Mouse (Mus musculus) heart, embryonic 12.5 days (tissue): Measurements from ENCODE around the gene Actr2. TPM values are rescaled to one million over a fixed set of nuclear protein-coding genes. Genes with fewer than 3 reads are reported as not detected.

ENCODE experiments used
- ATAC-seq: fragments of 200-750 bp; cut with Nextera tagmentation; 2 replicates; pipeline ENCODE4 v1.8.0; 2017; ENCODE audit warnings: moderate TSS enrichment, moderate library complexity; ENCODE audit not compliant: insufficient number of reproducible peaks, low FRiP score
- H3K27ac ChIP-seq: fragments of 300-500 bp; sonication (generic); 2 replicates; pipeline ENCODE4 v1.5.1; 2016; ENCODE audit warnings: mild to moderate bottlenecking, moderate library complexity; ENCODE audit not compliant: poor library complexity, severe bottlenecking
- H3K27me3 ChIP-seq: fragments of 300-500 bp; sonication (generic); replicated peaks from 2 replicates; pipeline ENCODE4 v1.6.1; 2016; ENCODE audit warnings: mild to moderate bottlenecking, moderate library complexity
- H3K36me3 ChIP-seq: fragments of 300-500 bp; sonication (generic); 2 replicates; pipeline ENCODE4 v1.6.1; 2016; ENCODE audit warnings: mild to moderate bottlenecking, moderate library complexity
- H3K4me1 ChIP-seq: fragments of 300-500 bp; sonication (generic); replicated peaks from 2 replicates; pipeline ENCODE4 v1.6.1; 2016; ENCODE audit warnings: mild to moderate bottlenecking
- H3K4me2 ChIP-seq: fragments of 300-500 bp; sonication (generic); 2 replicates; pipeline ENCODE4 v1.6.1; 2016; ENCODE audit warnings: mild to moderate bottlenecking, moderate library complexity
- H3K4me3 ChIP-seq: fragments of 300-500 bp; sonication (generic); 2 replicates; pipeline ENCODE4 v1.5.1; 2016; ENCODE audit warnings: mild to moderate bottlenecking
- H3K9ac ChIP-seq: fragments of 300-500 bp; sonication (generic); 2 replicates; pipeline ENCODE4 v1.6.1; 2016; ENCODE audit warnings: mild to moderate bottlenecking, moderate library complexity
- H3K9me3 ChIP-seq: fragments of 300-500 bp; sonication (generic); replicated peaks from 2 replicates; pipeline ENCODE4 v1.6.1; 2016; ENCODE audit warnings: mild to moderate bottlenecking, moderate library complexity
- WGBS: fragments of 180-500 bp; shearing (Covaris S2); methylation state at CpG from one replicate; pipeline ENCODE4 v1.1.7; 2016; 5-methylcytosine and 5-hydroxymethylcytosine counted together
- polyA plus RNA-seq: library from polyadenylated mRNA; unstranded; fragments of >200 nt; fragmentation: Nextera tagmentation; extraction: Ambion mirVana; gene quantifications from 2 replicates; pipeline ENCODE4 v1.2.1, GENCODE M21; 2016

The Actr2 gene
- polyA plus RNA-seq, 1 experiment from 2014 or later, result 104 TPM

DNA sequence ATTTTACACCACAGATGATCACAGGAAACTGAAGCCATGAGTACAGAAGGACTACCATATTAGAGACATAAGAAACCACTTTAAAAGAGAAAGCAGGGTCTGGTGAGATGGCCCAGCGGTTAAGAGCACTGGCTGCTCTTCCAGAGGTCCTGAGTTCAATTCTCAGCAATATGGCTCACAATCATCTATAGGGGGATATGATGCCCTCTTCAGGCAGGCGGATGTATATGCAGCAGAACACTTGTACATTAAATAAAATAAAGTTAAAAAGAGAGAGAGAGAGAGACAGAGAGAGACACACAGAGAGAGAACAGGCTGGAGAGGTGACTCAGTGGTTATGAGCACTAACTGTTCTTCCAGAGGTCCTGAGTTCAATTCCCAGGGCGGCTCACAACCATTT is 67.1 kb downstream of the Actr2 start:
- H3K27ac ChIP-seq, result no peak overlapping the region
- no peaks in the 10 kb centered on the region for H3K27me3 ChIP-seq
- WGBS, result 60% methylated on average over 3 of the region's 3 CpGs
- H3K36me3 ChIP-seq, result no peaks in the 10 kb centered on the region
- no peak for ATAC-seq
- H3K4me2 ChIP-seq, result no peak overlapping the region
- H3K4me1 ChIP-seq, result peaks cover 28% of the 10 kb centered on the region
- H3K9me3 ChIP-seq, result no peaks in the 10 kb centered on the region
- no peak overlapping the region for H3K9ac ChIP-seq
- no peak overlapping the region for H3K4me3 ChIP-seq

DNA sequence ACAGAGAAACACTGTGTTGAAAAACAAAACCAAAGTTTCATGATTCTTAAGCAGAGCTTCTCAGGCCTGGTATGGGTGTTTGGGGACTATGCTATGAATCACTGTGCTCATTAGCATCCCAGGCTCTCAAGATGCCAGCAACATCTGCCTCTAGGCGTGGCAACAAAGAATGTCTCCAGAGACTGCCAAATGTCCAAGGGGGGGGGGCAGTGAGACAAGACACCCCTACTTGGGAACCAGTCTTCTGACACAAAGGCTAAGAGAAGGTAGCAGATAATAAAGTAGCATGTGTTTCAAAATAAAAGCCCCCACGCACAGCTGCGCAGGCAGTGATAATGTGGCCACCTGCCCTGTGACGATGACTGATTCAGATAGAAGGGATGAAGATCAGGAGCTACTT is 69.5 kb downstream of the Actr2 start:
- H3K4me1 ChIP-seq, result peaks cover 28% of the 10 kb centered on the region
- no peak overlapping the region for H3K9ac ChIP-seq
- no peak overlapping the region for H3K4me3 ChIP-seq
- peak; percentile 23; the same call in 1 of the 2 replicates for ATAC-seq
- 71% methylated on average over 4 of the region's 4 CpGs for WGBS
- no peaks in the 10 kb centered on the region for H3K9me3 ChIP-seq
- H3K36me3 ChIP-seq, result no peaks in the 10 kb centered on the region
- H3K4me2 ChIP-seq, result no peak overlapping the region
- H3K27me3 ChIP-seq, result no peaks in the 10 kb centered on the region
- no peak overlapping the region for H3K27ac ChIP-seq

DNA sequence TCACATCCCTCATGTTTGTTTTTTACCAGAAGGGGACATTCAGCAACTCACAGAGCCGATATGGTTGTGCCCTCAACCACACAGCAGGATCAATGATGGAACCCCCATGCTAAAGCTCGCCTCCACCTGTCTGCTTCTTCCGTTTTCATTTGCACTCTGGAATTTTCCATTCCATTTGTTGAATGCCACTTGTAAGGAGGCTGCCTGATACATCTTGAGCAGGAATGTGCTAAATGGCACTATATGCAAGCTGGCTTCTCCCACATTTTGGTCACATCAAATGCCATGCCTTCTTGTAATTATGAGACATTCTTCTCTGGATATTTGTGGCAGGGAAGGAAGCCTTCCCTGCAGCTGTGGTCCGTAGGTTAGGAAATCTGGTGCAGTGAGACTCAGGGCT is 70.6 kb downstream of the Actr2 start:
- Histone ChIP-seq H3K9ac (no peak overlapping the region), H3K4me1 (peaks cover 28% of the 10 kb centered on the region), H3K9me3 (no peaks in the 10 kb centered on the region), H3K4me2 (no peak overlapping the region), H3K27ac (no peak overlapping the region), H3K36me3 (no peaks in the 10 kb centered on the region), H3K4me3 (no peak overlapping the region), H3K27me3 (no peaks in the 10 kb centered on the region)
- 68% methylated on average over 4 of the region's 4 CpGs for WGBS
- no peak for ATAC-seq

DNA sequence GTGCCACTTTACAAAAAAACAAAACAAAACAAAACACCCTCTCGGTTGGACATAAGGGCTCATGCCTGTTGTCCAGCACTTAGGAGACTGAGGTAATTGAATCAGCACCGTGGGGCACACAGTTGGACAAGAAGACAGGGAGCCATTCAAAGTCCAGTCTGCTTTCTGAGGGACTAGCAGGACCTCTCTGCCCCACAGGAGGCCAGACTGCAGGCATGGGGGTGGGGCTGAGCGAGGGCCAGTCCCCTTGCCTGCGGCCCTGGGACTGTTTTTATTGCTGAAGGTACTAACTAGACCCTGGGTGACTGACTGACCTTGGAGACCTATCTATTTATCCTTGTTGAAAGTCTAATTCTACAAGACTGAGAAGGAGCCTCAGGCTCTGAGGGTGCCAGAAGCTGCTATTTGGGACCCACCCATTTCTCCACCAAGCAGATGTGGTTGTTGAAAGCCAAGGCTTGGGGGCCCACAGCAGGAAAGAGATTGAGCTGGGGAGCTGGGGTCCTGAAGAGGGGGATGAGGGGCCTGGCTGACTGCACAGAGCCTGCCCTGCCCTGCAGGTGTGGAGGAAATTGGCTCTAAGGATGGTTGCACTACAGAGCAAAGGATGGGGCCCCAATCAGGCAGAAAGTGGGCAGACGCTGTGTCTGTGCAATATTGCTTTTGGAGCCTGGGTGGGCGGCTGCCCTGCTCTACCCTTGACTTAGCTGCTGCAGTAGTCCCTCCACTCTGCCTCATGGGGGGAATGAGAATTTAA is 71.4 kb downstream of the Actr2 start:
- Histone ChIP-seq H3K4me3 (no peak overlapping the region), H3K27me3 (no peaks in the 10 kb centered on the region), H3K4me2 (no peak overlapping the region), H3K4me1 (peaks cover 28% of the 10 kb centered on the region), H3K27ac (no peak overlapping the region), H3K9ac (no peak overlapping the region), H3K36me3 (no peaks in the 10 kb centered on the region), H3K9me3 (no peaks in the 10 kb centered on the region)
- no peak for ATAC-seq
- WGBS, result 34% methylated on average over 6 of the region's 6 CpGs

DNA sequence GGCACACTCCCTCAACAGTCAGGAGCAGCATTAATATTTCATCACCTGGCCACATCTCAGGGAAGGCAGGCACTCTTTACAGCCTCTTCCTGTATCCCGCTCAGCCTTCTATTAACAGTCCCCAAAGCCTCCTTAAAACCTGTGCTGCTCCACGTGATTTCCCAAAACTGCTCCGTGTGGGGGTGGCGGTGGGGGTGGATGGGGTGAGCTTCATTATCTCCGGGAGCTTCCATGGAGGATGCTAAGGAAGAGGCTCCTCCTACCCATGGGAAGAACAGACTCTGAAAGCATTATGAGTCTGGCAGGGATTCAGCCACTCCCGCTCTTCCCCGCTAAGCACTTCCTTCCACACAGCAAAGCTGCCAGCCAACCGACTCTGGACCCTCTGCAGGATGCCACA is 74.0 kb downstream of the Actr2 start:
- Histone ChIP-seq H3K9ac (no peak overlapping the region), H3K9me3 (no peaks in the 10 kb centered on the region), H3K4me3 (no peak overlapping the region), H3K27ac (no peak overlapping the region), H3K36me3 (no peaks in the 10 kb centered on the region), H3K27me3 (0 out of 2 replicates have a peak, but pooled peaks cover 5% of the 10 kb centered on the region), H3K4me1 (peaks cover 25% of the 10 kb centered on the region), H3K4me2 (no peak overlapping the region)
- no peak for ATAC-seq
- 41% methylated on average over 8 of the region's 8 CpGs for WGBS

DNA sequence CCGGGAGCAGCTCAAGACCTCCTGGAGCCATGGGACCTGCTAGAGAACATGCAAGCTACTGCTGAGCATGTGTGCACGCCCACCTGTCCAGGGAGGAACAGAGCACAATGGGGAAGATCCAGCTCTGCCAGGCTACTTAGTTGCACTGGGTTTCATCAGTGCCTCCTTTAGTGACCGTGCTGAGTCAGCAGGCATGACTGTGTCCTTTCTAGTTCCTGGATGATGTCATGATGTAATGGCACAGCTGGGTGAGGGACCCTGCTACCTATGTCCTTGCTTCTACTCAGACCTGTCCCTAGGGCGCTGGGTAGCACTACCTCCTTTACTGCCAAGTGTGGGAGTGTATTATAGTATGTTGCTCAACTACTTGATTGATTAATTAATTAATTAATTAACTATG is 75.0 kb downstream of the Actr2 start:
- peaks cover 17% of the 10 kb centered on the region for H3K4me1 ChIP-seq
- 0 out of 2 replicates have a peak, but pooled peaks cover 5% of the 10 kb centered on the region for H3K27me3 ChIP-seq
- 84% methylated on average over 4 of the region's 4 CpGs for WGBS
- H3K4me2 ChIP-seq, result no peak overlapping the region
- no peak overlapping the region for H3K27ac ChIP-seq
- H3K4me3 ChIP-seq, result no peak overlapping the region
- no peaks in the 10 kb centered on the region for H3K9me3 ChIP-seq
- ATAC-seq, result no peak
- no peaks in the 10 kb centered on the region for H3K36me3 ChIP-seq
- H3K9ac ChIP-seq, result no peak overlapping the region

DNA sequence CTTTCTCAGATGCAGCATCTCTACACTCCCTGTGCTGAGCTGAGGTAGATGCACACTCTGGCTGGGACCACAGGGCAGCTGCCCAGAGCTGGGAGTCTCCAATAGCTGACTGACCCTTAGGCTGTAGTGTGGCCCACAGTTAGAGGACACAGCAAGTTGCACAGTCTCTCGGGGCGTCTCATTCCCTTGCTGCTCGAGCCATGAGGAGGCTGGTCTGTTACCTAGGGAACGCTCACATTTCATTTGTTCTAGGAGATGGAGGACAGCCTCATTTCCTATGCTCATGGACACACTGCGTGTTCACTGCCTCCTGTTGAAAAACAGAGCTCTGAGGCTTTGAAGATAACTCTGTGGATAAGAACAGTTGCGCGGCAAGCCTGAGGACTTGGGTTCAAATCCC is 76.7 kb downstream of the Actr2 start:
- Histone ChIP-seq H3K4me1 (peaks cover 2% of the 10 kb centered on the region; the same call in 1 of the 2 replicates), H3K4me3 (no peak overlapping the region), H3K27me3 (0 out of 2 replicates have a peak, but pooled peaks cover 5% of the 10 kb centered on the region), H3K4me2 (no peak overlapping the region), H3K36me3 (no peaks in the 10 kb centered on the region), H3K27ac (no peak overlapping the region), H3K9ac (no peak overlapping the region), H3K9me3 (no peaks in the 10 kb centered on the region)
- no peak for ATAC-seq
- 82% methylated on average over 7 of the region's 7 CpGs for WGBS

DNA sequence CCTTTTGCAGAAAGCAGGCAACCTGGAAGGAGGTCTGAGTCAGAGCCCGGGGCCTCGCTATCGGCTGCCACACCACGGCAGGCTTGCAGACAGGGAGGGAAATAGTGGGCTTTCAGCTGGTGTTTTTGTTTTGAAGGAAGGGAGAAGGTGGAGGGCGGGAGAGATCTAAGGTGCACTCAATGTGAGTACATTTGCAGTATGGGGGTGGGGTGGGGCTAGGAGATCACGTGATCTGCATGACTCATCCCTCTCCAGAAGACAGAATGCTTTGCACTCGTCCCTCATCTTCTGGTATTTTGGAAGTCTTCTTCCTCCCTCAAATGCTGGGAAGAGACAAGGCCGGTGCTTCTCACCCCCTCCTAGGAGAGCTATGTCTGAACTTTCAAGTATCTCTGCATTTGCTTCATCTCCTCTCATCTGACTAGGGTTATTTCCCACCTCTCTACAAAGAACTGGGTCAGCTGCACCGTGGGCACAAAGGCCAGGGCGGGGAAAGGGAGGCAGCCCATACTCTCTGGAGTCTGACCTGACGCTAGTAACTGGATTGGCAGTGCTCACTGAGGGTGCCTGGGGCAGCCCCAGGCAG is 77.3 kb downstream of the Actr2 start:
- Histone ChIP-seq H3K36me3 (no peaks in the 10 kb centered on the region), H3K9ac (no peak overlapping the region), H3K27ac (no peak overlapping the region), H3K9me3 (no peaks in the 10 kb centered on the region), H3K27me3 (0 out of 2 replicates have a peak, but pooled peaks cover 5% of the 10 kb centered on the region), H3K4me3 (no peak overlapping the region), H3K4me1 (peaks cover 2% of the 10 kb centered on the region; the same call in 1 of the 2 replicates), H3K4me2 (no peak overlapping the region)
- ATAC-seq, result no peak; the same call in 1 of the 2 replicates
- WGBS, result 37% methylated on average over 11 of the region's 11 CpGs

DNA sequence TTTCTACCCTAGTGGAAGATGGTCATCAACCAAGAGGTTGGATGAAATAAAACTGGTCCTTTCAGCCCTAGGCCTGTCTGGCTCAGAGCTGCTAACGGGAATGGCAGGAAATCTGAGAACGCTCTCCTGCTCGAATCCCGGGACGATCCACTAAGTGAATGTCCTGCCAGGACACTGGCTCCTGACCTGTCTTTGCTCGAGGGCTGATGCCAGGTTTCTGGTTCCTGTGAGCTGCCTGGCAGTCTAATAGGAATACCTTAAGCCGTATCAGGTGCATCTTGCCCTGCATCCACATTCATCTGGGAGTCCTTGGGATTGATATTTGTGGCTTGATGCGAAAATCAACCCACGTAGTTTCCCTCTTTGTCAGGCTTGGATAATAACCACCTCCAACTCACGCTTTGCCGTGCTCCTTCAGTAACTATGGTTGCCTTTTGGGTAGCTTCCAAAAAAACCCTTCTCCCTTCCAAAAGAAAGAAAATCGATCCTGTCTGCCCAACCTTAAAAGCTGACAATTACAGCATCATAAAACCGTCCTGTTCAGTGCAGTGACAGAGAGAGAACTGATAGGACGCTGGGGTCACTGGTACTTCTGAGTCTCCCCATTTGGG is 78.3 kb downstream of the Actr2 start:
- H3K27ac ChIP-seq, result no peak overlapping the region
- WGBS, result 66% methylated on average over 14 of the region's 14 CpGs
- H3K27me3 ChIP-seq, result 0 out of 2 replicates have a peak, but pooled peaks cover 5% of the 10 kb centered on the region
- H3K9me3 ChIP-seq, result no peaks in the 10 kb centered on the region
- no peak overlapping the region for H3K4me3 ChIP-seq
- H3K9ac ChIP-seq, result no peak overlapping the region
- peaks cover 2% of the 10 kb centered on the region; the same call in 1 of the 2 replicates for H3K4me1 ChIP-seq
- ATAC-seq, result no peak
- H3K4me2 ChIP-seq, result no peak overlapping the region
- no peaks in the 10 kb centered on the region for H3K36me3 ChIP-seq

DNA sequence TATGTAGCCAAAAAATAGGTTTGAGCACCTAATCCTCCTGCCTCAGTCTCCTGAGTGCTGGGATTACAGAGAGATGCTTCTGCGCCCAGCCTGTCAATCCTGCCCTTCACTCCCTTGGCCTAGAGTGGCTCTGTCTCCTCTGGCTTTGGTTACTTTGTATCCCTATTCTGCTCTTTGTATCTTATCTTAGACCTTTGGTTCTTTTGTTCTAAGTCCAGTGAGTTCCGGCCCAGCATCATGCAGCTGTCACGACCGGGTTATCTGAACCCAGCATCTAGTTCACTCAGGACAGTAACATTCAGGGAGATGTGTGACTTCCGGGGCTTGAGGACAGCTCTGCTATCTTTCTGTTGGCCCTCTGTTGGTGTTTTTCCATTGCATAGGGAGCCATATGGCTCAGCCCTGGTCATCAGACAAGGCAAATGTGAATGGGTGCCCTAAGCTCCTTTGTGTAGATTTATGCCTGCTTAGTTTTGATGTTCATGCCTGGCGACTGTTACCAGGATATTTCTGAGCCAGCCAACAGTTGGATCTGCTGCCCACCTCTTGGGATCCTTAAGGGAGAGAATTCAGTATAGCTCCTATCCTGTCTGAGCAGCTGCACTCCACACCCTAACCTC is 79.1 kb downstream of the Actr2 start:
- ATAC-seq, result no peak
- WGBS, result 44% methylated on average over 6 of the region's 6 CpGs
- no peak overlapping the region for H3K27ac ChIP-seq
- no peak overlapping the region for H3K4me3 ChIP-seq
- no peaks in the 10 kb centered on the region for H3K9me3 ChIP-seq
- no peaks in the 10 kb centered on the region for H3K36me3 ChIP-seq
- H3K27me3 ChIP-seq, result 0 out of 2 replicates have a peak, but pooled peaks cover 5% of the 10 kb centered on the region
- H3K4me1 ChIP-seq, result 0 out of 2 replicates have a peak, but pooled peaks cover 2% of the 10 kb centered on the region
- no peak overlapping the region for H3K4me2 ChIP-seq
- H3K9ac ChIP-seq, result no peak overlapping the region

DNA sequence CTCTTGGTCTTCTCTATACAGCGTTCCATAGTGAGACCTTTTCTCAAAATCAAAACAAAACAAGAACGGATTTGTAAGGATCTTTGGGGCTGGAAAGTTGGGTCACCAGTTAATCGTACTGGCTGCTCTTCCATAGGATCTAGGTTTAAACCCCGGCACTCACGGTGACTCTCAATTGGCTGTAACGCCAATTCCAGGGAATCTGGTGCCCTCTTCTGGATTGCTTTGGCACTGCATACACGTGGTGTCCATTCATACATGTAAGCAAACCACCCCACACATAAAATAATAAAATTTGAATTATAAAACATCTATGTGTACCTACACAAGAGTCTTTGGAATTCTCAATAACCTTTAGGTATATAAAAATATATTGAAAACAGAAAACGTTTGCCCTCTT is 81.2 kb downstream of the Actr2 start:
- Histone ChIP-seq H3K9me3 (no peaks in the 10 kb centered on the region), H3K4me2 (no peak overlapping the region), H3K27me3 (0 out of 2 replicates have a peak, but pooled peaks cover 5% of the 10 kb centered on the region), H3K9ac (no peak overlapping the region), H3K4me3 (no peak overlapping the region), H3K27ac (no peak overlapping the region), H3K36me3 (0 out of 2 replicates have a peak, but pooled peaks cover 2% of the 10 kb centered on the region), H3K4me1 (0 out of 2 replicates have a peak, but pooled peaks cover 2% of the 10 kb centered on the region)
- ATAC-seq, result no peak
- WGBS, result 27% methylated on average over 8 of the region's 8 CpGs
